Mouse (Mus musculus): ENCODE measurements around the gene Adgrf2.

The Adgrf2 gene

DNA sequence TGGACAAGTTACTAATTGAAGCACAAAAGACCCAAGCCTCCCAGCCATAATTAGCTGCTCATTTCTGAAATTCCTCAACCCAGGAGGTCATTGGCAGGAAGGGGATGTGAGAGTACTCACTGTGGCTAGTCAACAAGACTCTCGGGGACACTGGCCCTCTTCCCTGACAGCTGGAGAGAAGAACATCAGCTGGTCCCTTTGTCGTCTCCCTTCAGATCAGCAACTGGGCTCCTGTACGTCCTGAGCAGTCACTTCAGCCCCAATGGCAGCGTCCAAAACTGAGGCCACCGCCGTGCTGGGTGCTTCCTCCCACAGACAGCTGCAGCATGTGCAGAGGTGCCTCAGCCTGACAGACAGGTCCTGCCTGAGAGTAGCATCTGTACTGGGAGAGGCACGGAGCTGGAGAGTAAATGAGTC lies at the start of gene Adgrf2:
Adgrf2 (minus strand) TSS at position 379 of the 417 bp plus-strand sequence.
- DNase-seq: no peak

DNA sequence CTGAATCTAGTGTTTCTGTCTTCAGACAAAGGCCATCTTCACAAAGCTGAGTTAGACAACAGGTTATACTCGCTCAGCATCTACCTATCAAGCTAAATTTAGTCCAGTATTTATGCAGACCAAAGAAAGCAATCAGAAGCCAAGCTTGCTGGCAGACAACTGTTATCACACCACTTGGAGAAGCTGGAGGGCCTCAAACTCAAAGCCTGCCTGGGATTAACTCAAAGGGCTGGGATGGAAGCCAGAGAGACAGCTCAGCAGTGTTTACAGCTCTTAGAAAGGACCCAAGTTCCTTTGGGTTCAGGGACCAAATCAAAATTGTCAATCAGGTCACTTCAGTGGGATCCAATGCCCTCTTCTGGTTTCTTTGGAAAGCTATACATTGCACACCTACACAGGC lies 48.8 kb upstream of the Adgrf2 start:
- no peak for DNase-seq

DNA sequence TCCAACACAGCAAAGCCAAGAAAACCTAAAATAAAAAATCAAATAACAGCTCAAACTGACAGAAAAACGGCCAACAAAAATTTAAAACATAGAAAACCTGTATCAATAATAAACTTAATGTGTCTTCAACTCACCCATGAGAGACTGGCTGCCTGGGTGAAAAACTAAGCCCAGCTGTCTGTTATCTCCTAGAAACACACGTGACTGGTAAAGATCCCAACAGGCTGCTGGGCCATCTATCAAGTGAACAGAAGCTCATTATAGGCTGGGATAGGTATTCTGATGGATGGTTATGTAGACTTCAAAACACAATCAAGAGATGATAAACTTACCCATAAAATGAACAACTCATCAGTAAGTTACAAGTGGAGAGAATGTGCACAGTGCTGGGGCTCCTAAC lies 47.7 kb upstream of the Adgrf2 start:
- DNase-seq: no peak

DNA sequence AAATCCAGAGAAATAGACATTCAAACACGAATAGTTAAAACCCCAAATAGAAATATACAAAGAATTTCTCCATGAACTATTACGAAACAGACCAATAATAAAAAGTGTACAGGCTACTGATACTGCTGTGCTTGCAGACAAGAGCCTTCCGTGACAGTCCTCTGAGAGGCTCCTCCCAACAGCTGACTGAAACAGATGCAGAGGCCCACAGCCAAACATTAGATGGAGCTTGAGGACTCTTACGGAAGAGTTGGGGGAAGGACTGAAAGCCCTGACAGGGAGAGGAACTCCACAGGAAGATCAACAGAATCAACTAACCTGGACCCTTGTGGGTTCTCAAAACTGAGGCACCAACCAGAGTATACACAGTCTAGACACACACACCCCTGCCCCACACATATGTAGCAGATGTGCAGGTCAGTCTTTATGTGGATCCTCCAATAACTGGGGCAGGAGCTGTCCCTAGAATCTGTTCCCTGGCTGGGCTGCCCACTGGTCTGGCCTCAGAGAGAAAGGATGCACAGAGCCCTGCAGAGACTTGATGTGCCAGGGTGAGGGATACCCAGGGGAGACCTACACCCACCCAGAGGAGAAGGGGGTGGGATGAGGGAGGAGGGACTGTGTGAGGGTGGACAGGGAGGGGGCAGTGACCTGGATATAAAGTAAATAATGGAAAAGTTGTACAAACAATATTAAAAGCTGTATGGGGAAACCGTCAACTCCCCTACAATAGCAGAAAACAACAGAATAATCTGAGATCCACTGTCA lies 46.9 kb upstream of the Adgrf2 start:
- no peak for DNase-seq

- DNase-seq: peak; percentile 57
Observed at GRCm38 (mm10) chr17:42782156-42782757, 40.3 kb upstream of the Adgrf2 start.

- DNase-seq: no peak
Observed at GRCm38 (mm10) chr17:42753791-42754190, 11.8 kb upstream of the Adgrf2 start.

- DNase-seq: no peak
Observed at GRCm38 (mm10) chr17:42752173-42752572, 10.2 kb upstream of the Adgrf2 start.

- no peak for DNase-seq
Observed at GRCm38 (mm10) chr17:42745657-42746420, 3.9 kb upstream of the Adgrf2 start.

DNA sequence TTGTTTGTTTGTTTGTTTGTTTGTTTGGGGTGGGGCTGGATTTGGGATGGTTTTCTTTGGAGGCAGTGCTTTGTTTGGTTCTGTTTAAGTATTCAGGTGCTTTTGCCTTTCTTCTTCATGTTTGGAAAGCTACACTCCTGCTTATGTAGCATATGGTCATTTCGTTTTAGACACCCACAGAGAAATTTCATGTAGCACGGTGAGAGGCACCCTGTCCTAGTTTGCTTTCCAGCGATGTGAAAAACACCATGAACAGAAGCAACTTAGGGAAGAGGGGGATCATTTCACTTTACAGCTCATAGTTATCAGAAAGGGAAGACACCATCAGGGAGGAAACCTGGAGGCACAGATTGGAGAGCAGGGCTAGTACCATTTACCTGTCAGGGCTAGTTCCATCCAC lies 844 bp upstream of the Adgrf2 start:
- DNase-seq: no peak

DNA sequence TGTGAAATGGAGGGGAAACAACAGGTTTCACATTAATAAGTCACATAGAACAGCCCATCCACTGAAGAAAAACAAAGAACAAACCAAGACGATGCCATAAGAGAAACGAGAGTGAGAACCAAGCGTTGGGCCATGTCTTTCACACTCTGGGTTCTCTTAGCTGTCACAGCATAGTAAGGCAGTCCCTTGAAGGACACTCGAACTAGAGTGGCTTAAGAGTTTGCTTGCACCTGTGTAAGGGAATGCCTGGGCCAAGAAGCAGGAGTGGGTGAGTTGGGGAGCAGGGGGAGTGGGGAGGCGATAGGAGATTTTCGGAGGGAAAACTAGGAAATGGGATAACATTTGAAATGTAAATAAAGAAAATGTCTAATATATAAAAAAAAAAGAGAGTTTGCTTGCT lies 3.2 kb downstream of the Adgrf2 start:
- no peak for DNase-seq

GRCm38 (mm10) chr17:42717161-42717560 lies 24.8 kb downstream of the Adgrf2 start:
- no peak for DNase-seq

- no peak for DNase-seq
Observed at GRCm38 (mm10) chr17:42714991-42715390, 27.0 kb downstream of the Adgrf2 start.

- DNase-seq: no peak
Observed at GRCm38 (mm10) chr17:42710717-42711116, 31.3 kb downstream of the Adgrf2 start.

- no peak for DNase-seq
Observed at GRCm38 (mm10) chr17:42705611-42706010, 36.4 kb downstream of the Adgrf2 start.

DNA sequence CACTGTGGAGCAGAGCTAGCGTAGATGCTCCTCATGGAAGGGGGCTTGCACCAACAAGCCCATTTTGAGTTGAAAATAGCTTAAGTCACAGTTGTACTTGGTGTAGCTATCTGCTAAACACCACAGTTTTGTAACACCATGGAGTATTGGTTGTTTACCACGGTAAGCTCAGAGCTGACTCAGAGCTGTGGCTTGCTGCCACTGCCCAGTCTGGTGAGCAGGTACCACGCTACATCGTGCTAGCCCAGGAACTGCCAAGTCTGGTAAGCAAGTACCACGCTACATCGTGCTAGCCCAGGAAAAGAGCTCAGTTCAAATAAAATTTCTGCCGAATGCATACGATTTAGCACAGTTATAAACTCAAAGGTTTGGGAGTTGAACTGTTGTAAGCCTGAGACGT lies 39.8 kb downstream of the Adgrf2 start:
- DNase-seq: no peak

GRCm38 (mm10) chr17:42694730-42695129 lies 47.2 kb downstream of the Adgrf2 start:
- DNase-seq: no peak

- DNase-seq: no peak
Observed at GRCm38 (mm10) chr17:42692136-42692535, 49.8 kb downstream of the Adgrf2 start, which contains the start of gene Adgrf4. Adgrf4 (minus strand) TSS chr17:42692284.

- DNase-seq: no peak
Observed at GRCm38 (mm10) chr17:42690531-42690930, 51.4 kb downstream of the Adgrf2 start.
